Mouse (Mus musculus): ENCODE results near the gene Arid2. TPM values are rescaled to one million over a fixed set of nuclear protein-coding genes. Genes with fewer than 3 reads are reported as not detected.

Arid2 gene
- polyA plus RNA-seq, 1 experiment, result 9.3 TPM

GRCm38 (mm10) chr15:96376214-96376613, 88.9 kb downstream of the Arid2 start:
- no peak overlapping the region for H3K4me3 ChIP-seq
- H3K36me3 ChIP-seq (ENCODE audit: control insufficient read depth, insufficient read depth), result peaks cover 33% of the 10 kb centered on the region
- no peak overlapping the region for H3K4me2 ChIP-seq (ENCODE audit: low read depth)
- H3ac ChIP-seq (ENCODE audit: control insufficient read depth, insufficient read length), result no peak overlapping the region
- H3K27me3 ChIP-seq (ENCODE audit: control insufficient read depth, insufficient read depth, insufficient read length), result no peaks in the 10 kb centered on the region
- TF ChIP-seq SRF (IDR thresholded peaks at IDR 0.05; ENCODE audit: control insufficient read depth, insufficient read length, low read depth) (no peak), E2F4 (IDR thresholded peaks at IDR 0.05; ENCODE audit: insufficient read depth) (no peak), TCF12 (IDR thresholded peaks at IDR 0.05; ENCODE audit: insufficient read depth, poor library complexity, severe bottlenecking) (no peak), REST (IDR thresholded peaks at IDR 0.05; ENCODE audit: insufficient read depth, insufficient read length) (no peak), USF1 (IDR thresholded peaks at IDR 0.05; ENCODE audit: low read depth) (no peak), MYOG (IDR thresholded peaks at IDR 0.05; ENCODE audit: control insufficient read depth in 1 of 3, insufficient read depth in 1 of 3, insufficient read length in 2 of 3, low read depth in 2 of 3) (no peak), MAX (IDR thresholded peaks at IDR 0.05; ENCODE audit: low read depth) (no peak), CEBPB (IDR thresholded peaks at IDR 0.05; ENCODE audit: insufficient read depth, poor library complexity, severe bottlenecking) (no peak), MYOD1 (IDR thresholded peaks at IDR 0.05; ENCODE audit: control insufficient read depth in 1 of 3, insufficient read length in 2 of 3, low read depth in 2 of 3) (no peak), POLR2A (IDR thresholded peaks at IDR 0.05; ENCODE audit: insufficient read length, low read depth) (no peak), POLR2AphosphoS2 (IDR thresholded peaks at IDR 0.05; ENCODE audit: insufficient read length, low read depth) (no peak), TCF3 (IDR thresholded peaks at IDR 0.05; ENCODE audit: insufficient read length, low read depth) (no peak)
- peaks cover 7% of the 10 kb centered on the region for H3K79me2 ChIP-seq (ENCODE audit: control insufficient read depth, insufficient read depth)

- H3K27me3 ChIP-seq (ENCODE audit: control insufficient read depth, insufficient read depth, insufficient read length), result no peaks in the 10 kb centered on the region
- H3K79me2 ChIP-seq (ENCODE audit: control insufficient read depth, insufficient read depth), result peaks cover 7% of the 10 kb centered on the region
- peaks cover 26% of the 10 kb centered on the region for H3K36me3 ChIP-seq (ENCODE audit: control insufficient read depth, insufficient read depth)
- no peak for TF ChIP-seq USF1 (IDR thresholded peaks at IDR 0.05; ENCODE audit: low read depth)
- TF ChIP-seq E2F4 (IDR thresholded peaks at IDR 0.05; ENCODE audit: insufficient read depth), result no peak
- TF ChIP-seq TCF12 (IDR thresholded peaks at IDR 0.05; ENCODE audit: insufficient read depth, poor library complexity, severe bottlenecking), result no peak
- no peak for TF ChIP-seq MYOD1 (IDR thresholded peaks at IDR 0.05; ENCODE audit: control insufficient read depth in 1 of 3, insufficient read length in 2 of 3, low read depth in 2 of 3)
- TF ChIP-seq REST (IDR thresholded peaks at IDR 0.05; ENCODE audit: insufficient read depth, insufficient read length), result no peak
- no peak for TF ChIP-seq MYOG (IDR thresholded peaks at IDR 0.05; ENCODE audit: control insufficient read depth in 1 of 3, insufficient read depth in 1 of 3, insufficient read length in 2 of 3, low read depth in 2 of 3)
- TF ChIP-seq TCF3 (IDR thresholded peaks at IDR 0.05; ENCODE audit: insufficient read length, low read depth), result no peak
- no peak overlapping the region for H3ac ChIP-seq (ENCODE audit: control insufficient read depth, insufficient read length)
- peak overlapping the region; percentile 60 for H3K4me2 ChIP-seq (ENCODE audit: low read depth)
- no peak overlapping the region for H3K4me3 ChIP-seq
These were observed 89.9 kb downstream of the Arid2 start for GRCm38 (mm10) chr15:96377263-96377662.

- Histone ChIP-seq H3ac (ENCODE audit: control insufficient read depth, insufficient read length) (no peak overlapping the region), H3K36me3 (ENCODE audit: control insufficient read depth, insufficient read depth) (peaks cover 28% of the 10 kb centered on the region), H3K4me2 (ENCODE audit: low read depth) (peak overlapping the region; percentile 60), H3K27me3 (ENCODE audit: control insufficient read depth, insufficient read depth, insufficient read length) (no peaks in the 10 kb centered on the region), H3K79me2 (ENCODE audit: control insufficient read depth, insufficient read depth) (peaks cover 7% of the 10 kb centered on the region), H3K4me3 (no peak overlapping the region)
- TF ChIP-seq SRF (IDR thresholded peaks at IDR 0.05; ENCODE audit: control insufficient read depth, insufficient read length, low read depth), result no peak
- peak in 1 of 3 experiments; percentile 16 for TF ChIP-seq MYOG (IDR thresholded peaks at IDR 0.05; ENCODE audit: control insufficient read depth in 1 of 3, insufficient read depth in 1 of 3, insufficient read length in 2 of 3, low read depth in 2 of 3)
- TF ChIP-seq USF1 (IDR thresholded peaks at IDR 0.05; ENCODE audit: low read depth), result no peak
- TF ChIP-seq POLR2A (IDR thresholded peaks at IDR 0.05; ENCODE audit: insufficient read length, low read depth), result no peak
- no peak for TF ChIP-seq TCF12 (IDR thresholded peaks at IDR 0.05; ENCODE audit: insufficient read depth, poor library complexity, severe bottlenecking)
- no peak for TF ChIP-seq E2F4 (IDR thresholded peaks at IDR 0.05; ENCODE audit: insufficient read depth)
- no peak for TF ChIP-seq TCF3 (IDR thresholded peaks at IDR 0.05; ENCODE audit: insufficient read length, low read depth)
- peak; percentile 49; the same call in 1 of the 2 replicates for TF ChIP-seq CEBPB (IDR thresholded peaks at IDR 0.05; ENCODE audit: insufficient read depth, poor library complexity, severe bottlenecking)
- TF ChIP-seq REST (IDR thresholded peaks at IDR 0.05; ENCODE audit: insufficient read depth, insufficient read length), result no peak
- TF ChIP-seq MAX (IDR thresholded peaks at IDR 0.05; ENCODE audit: low read depth), result no peak
- TF ChIP-seq POLR2AphosphoS2 (IDR thresholded peaks at IDR 0.05; ENCODE audit: insufficient read length, low read depth), result no peak
These were observed 90.4 kb downstream of the Arid2 start for GRCm38 (mm10) chr15:96377701-96378100.

GRCm38 (mm10) chr15:96382223-96382622, 94.9 kb downstream of the Arid2 start:
- Histone ChIP-seq H3K27me3 (ENCODE audit: control insufficient read depth, insufficient read depth, insufficient read length) (no peaks in the 10 kb centered on the region), H3ac (ENCODE audit: control insufficient read depth, insufficient read length) (no peak overlapping the region), H3K36me3 (ENCODE audit: control insufficient read depth, insufficient read depth) (peaks cover 40% of the 10 kb centered on the region), H3K4me2 (ENCODE audit: low read depth) (no peak overlapping the region), H3K79me2 (ENCODE audit: control insufficient read depth, insufficient read depth) (no peaks in the 10 kb centered on the region), H3K4me3 (no peak overlapping the region)
- TF ChIP-seq MYOD1 (IDR thresholded peaks at IDR 0.05; ENCODE audit: control insufficient read depth in 1 of 3, insufficient read length in 2 of 3, low read depth in 2 of 3), result peak in 1 of 3 experiments; percentile 55
- TF ChIP-seq SRF (IDR thresholded peaks at IDR 0.05; ENCODE audit: control insufficient read depth, insufficient read length, low read depth), result no peak
- no peak for TF ChIP-seq CEBPB (IDR thresholded peaks at IDR 0.05; ENCODE audit: insufficient read depth, poor library complexity, severe bottlenecking)
- no peak for TF ChIP-seq TCF3 (IDR thresholded peaks at IDR 0.05; ENCODE audit: insufficient read length, low read depth)
- peak in 2 of 3 experiments; percentile 40 to 63 for TF ChIP-seq MYOG (IDR thresholded peaks at IDR 0.05; ENCODE audit: control insufficient read depth in 1 of 3, insufficient read depth in 1 of 3, insufficient read length in 2 of 3, low read depth in 2 of 3)
- TF ChIP-seq POLR2AphosphoS2 (IDR thresholded peaks at IDR 0.05; ENCODE audit: insufficient read length, low read depth), result no peak
- TF ChIP-seq REST (IDR thresholded peaks at IDR 0.05; ENCODE audit: insufficient read depth, insufficient read length), result no peak
- no peak for TF ChIP-seq USF1 (IDR thresholded peaks at IDR 0.05; ENCODE audit: low read depth)

GRCm38 (mm10) chr15:96388565-96388964, 101.2 kb downstream of the Arid2 start:
- no peak for TF ChIP-seq E2F4 (IDR thresholded peaks at IDR 0.05; ENCODE audit: insufficient read depth)
- no peak for TF ChIP-seq MYOG (IDR thresholded peaks at IDR 0.05; ENCODE audit: control insufficient read depth in 1 of 3, insufficient read depth in 1 of 3, insufficient read length in 2 of 3, low read depth in 2 of 3)
- no peak for TF ChIP-seq TCF3 (IDR thresholded peaks at IDR 0.05; ENCODE audit: insufficient read length, low read depth)
- no peak for TF ChIP-seq SRF (IDR thresholded peaks at IDR 0.05; ENCODE audit: control insufficient read depth, insufficient read length, low read depth)
- TF ChIP-seq REST (IDR thresholded peaks at IDR 0.05; ENCODE audit: insufficient read depth, insufficient read length), result no peak
- TF ChIP-seq MAX (IDR thresholded peaks at IDR 0.05; ENCODE audit: low read depth), result no peak
- H3K4me3 ChIP-seq, result no peak overlapping the region
- H3K79me2 ChIP-seq (ENCODE audit: control insufficient read depth, insufficient read depth), result no peaks in the 10 kb centered on the region
- H3K4me2 ChIP-seq (ENCODE audit: low read depth), result no peak overlapping the region
- H3ac ChIP-seq (ENCODE audit: control insufficient read depth, insufficient read length), result no peak overlapping the region
- peaks cover 33% of the 10 kb centered on the region for H3K36me3 ChIP-seq (ENCODE audit: control insufficient read depth, insufficient read depth)
- no peaks in the 10 kb centered on the region for H3K27me3 ChIP-seq (ENCODE audit: control insufficient read depth, insufficient read depth, insufficient read length)

Measured in myocyte (in vitro differentiated cells).